Mouse (Mus musculus): ENCODE data around the gene Rab31. TPM values are rescaled to one million over a fixed set of nuclear protein-coding genes. Genes with fewer than 3 reads are reported as not detected.

Rab31 gene
- polyA plus RNA-seq, 1 experiment = 48.9 TPM

DNA sequence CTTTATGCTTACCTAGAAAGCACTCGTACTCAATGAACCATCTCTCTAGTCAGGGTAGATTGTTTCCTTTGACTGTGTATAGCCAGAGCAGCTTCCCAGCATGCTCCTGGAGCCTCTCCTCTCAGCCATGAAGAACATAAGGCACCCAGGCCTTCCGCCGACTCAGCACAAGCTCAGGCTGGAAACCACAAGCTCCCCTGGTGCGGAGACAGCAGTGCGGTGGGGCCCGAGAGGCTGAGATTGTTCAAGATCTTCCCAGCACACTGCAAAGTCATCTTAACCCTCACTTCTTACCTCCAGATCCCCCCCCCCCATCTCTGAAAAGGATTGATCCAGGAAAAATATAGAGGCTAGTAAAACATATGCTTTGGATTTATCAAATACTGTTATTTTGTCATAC lies 122.0 kb downstream of the Rab31 start:
- 89% methylated on average over 6 of the region's 6 CpGs for WGBS
- TF ChIP-seq POLR2A (IDR thresholded peaks at IDR 0.05; ENCODE audit: borderline replicate concordance, extremely low read depth, low read depth, low read length) (no peak), CTCF (IDR thresholded peaks at IDR 0.05; ENCODE audit: insufficient read depth, low read length) (no peak)
- Histone ChIP-seq H3K4me1 (ENCODE audit: control insufficient read depth, insufficient read depth, low read length) (no peaks in the 10 kb centered on the region), H3K4me3 (replicated peaks; ENCODE audit: extremely low read depth, low read depth, low read length) (no peak overlapping the region)
- DNase-seq = no peak

GRCm38 (mm10) chr17:65649175-65649493 lies 123.4 kb downstream of the Rab31 start:
- 82% methylated on average over 2 of the region's 2 CpGs for WGBS
- TF ChIP-seq POLR2A (IDR thresholded peaks at IDR 0.05; ENCODE audit: borderline replicate concordance, extremely low read depth, low read depth, low read length) = no peak
- no peak for TF ChIP-seq CTCF (IDR thresholded peaks at IDR 0.05; ENCODE audit: insufficient read depth, low read length)
- no peak for DNase-seq
- Histone ChIP-seq H3K4me1 (ENCODE audit: control insufficient read depth, insufficient read depth, low read length) (no peaks in the 10 kb centered on the region), H3K4me3 (replicated peaks; ENCODE audit: extremely low read depth, low read depth, low read length) (no peak overlapping the region)

DNA sequence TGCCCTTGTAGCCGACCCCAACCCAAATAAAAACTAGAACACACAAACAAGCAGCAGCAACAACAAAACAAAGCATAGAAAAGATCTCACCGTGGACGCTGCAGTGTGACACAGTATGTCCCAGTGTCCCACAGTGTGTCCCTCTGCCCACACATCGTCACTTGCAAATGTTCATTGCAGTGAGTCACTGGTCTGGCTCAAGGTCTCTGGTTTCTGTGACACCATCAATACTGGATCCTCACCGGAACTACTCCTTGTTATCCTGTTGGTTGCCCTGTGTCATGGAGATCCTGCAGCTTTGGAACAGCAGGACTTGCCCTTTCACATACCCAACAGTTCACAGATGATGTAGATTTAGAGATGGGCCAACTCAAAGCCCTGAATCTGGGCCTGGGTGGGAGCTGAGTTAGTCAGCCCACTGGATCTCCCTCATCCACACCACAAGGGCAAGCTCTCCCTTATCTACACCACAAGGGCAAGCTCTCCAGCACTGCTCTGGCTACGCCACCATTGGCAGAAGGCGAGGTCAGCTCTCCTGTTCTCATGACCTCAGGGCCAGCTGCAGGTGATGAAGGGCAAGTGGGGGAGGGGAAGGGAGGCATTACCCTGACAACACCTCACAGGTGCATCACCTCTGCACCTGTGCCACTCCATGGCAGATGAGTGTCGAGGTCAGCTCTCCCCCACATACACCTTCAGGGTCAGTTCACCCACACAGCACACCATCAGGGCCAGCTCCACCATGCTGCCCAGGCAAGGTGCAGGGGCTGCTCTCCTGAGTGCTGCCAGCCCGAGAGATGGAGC lies 124.0 kb downstream of the Rab31 start:
- H3K4me1 ChIP-seq (ENCODE audit: control insufficient read depth, insufficient read depth, low read length) = no peaks in the 10 kb centered on the region
- TF ChIP-seq POLR2A (IDR thresholded peaks at IDR 0.05; ENCODE audit: borderline replicate concordance, extremely low read depth, low read depth, low read length) (no peak), CTCF (IDR thresholded peaks at IDR 0.05; ENCODE audit: insufficient read depth, low read length) (no peak)
- 80% methylated on average over 9 of the region's 9 CpGs for WGBS
- H3K4me3 ChIP-seq (replicated peaks; ENCODE audit: extremely low read depth, low read depth, low read length) = no peak overlapping the region
- no peak for DNase-seq

- DNase-seq = no peak
- H3K4me1 ChIP-seq (ENCODE audit: control insufficient read depth, insufficient read depth, low read length) = no peaks in the 10 kb centered on the region
- H3K4me3 ChIP-seq (replicated peaks; ENCODE audit: extremely low read depth, low read depth, low read length) = no peak overlapping the region
- TF ChIP-seq CTCF (IDR thresholded peaks at IDR 0.05; ENCODE audit: insufficient read depth, low read length) (no peak), POLR2A (IDR thresholded peaks at IDR 0.05; ENCODE audit: borderline replicate concordance, extremely low read depth, low read depth, low read length) (no peak)
- WGBS = 47% methylated on average over 5 of the region's 5 CpGs
Observed at GRCm38 (mm10) chr17:65647961-65648360, 124.6 kb downstream of the Rab31 start.

DNA sequence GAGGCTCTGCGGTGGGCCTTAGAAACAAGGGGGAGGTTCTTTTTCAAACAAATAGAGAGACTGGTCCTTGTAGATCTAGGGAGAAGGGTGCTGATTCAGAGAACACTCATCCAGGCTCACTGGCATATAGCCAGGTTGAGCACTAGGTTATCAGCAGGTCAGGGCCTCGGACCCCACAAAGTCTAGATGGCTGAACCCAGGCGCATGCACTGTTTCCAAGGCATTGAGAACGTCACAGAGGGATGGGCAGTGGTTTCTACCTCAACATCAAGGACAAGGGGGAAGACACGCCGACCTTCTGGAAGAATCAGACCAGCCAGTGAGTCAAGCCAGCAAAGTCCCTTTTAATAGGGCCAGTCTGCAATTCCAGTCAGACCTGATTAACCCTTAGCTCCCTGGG lies 125.3 kb downstream of the Rab31 start:
- peaks cover 5% of the 10 kb centered on the region for H3K4me1 ChIP-seq (ENCODE audit: control insufficient read depth, insufficient read depth, low read length)
- 76% methylated on average over 6 of the region's 6 CpGs for WGBS
- no peak overlapping the region for H3K4me3 ChIP-seq (replicated peaks; ENCODE audit: extremely low read depth, low read depth, low read length)
- DNase-seq = no peak
- TF ChIP-seq CTCF (IDR thresholded peaks at IDR 0.05; ENCODE audit: insufficient read depth, low read length) = no peak
- no peak for TF ChIP-seq POLR2A (IDR thresholded peaks at IDR 0.05; ENCODE audit: borderline replicate concordance, extremely low read depth, low read depth, low read length)

- no peak for DNase-seq
- 52% methylated on average over 5 of the region's 5 CpGs for WGBS
- TF ChIP-seq CTCF (IDR thresholded peaks at IDR 0.05; ENCODE audit: insufficient read depth, low read length) (no peak), POLR2A (IDR thresholded peaks at IDR 0.05; ENCODE audit: borderline replicate concordance, extremely low read depth, low read depth, low read length) (no peak)
- H3K4me1 ChIP-seq (ENCODE audit: control insufficient read depth, insufficient read depth, low read length) = peaks cover 6% of the 10 kb centered on the region
- no peak overlapping the region for H3K4me3 ChIP-seq (replicated peaks; ENCODE audit: extremely low read depth, low read depth, low read length)
Observed at GRCm38 (mm10) chr17:65643579-65643978, 129.0 kb downstream of the Rab31 start.

DNA sequence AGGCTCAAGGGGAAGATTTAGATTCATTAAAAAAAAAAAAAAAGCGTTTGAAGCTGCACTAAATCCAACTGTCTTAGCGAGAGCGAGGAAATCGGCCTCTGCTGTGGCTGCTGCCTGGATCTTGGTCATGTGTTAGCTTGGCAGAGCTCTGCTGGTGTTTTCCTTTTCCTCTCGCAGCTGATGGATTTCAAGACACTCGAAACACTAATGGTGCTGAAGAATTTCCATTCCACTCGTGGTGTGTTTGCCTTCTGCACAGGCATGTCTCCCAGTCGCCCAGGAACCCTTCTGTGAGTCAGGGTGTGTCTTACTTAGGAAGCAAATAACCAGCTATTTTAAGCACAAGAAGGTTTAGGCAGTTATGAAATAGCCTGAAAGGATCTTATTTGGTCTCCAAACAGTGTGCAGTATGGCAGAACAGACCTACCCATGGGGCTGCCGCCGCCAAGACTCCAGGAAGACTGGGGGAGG lies 129.5 kb downstream of the Rab31 start:
- no peak overlapping the region for H3K4me3 ChIP-seq (replicated peaks; ENCODE audit: extremely low read depth, low read depth, low read length)
- peaks cover 6% of the 10 kb centered on the region for H3K4me1 ChIP-seq (ENCODE audit: control insufficient read depth, insufficient read depth, low read length)
- whole genome bisulfite sequencing = 37% methylated on average over 10 of the region's 10 CpGs
- no peak for TF ChIP-seq CTCF (IDR thresholded peaks at IDR 0.05; ENCODE audit: insufficient read depth, low read length)
- DNase-seq = peak; percentile 63

DNA sequence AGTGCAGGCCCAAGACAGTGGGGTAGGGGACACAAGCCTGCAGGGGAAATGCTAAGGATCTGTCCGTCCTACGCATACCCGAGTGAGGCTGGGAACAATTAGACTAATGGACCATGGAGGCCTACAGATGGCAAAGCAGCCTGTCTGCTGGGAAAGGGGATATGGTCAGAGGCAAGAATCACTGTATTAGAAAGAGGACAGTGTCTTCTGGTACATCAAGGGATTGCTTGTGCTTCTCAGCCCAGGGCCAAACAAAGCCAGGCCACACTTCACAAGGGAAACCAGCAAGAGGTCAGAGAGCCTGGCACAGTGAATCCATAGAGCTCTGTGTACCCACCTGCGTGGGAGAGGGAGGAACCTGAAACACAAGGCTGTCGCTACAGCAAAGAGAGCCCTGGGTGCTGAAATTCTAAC lies 130.0 kb downstream of the Rab31 start:
- 79% methylated on average over 5 of the region's 5 CpGs for WGBS
- peaks cover 6% of the 10 kb centered on the region for H3K4me1 ChIP-seq (ENCODE audit: control insufficient read depth, insufficient read depth, low read length)
- TF ChIP-seq POLR2A (IDR thresholded peaks at IDR 0.05; ENCODE audit: borderline replicate concordance, extremely low read depth, low read depth, low read length) (no peak), CTCF (IDR thresholded peaks at IDR 0.05; ENCODE audit: insufficient read depth, low read length) (no peak)
- DNase-seq = no peak
- H3K4me3 ChIP-seq (replicated peaks; ENCODE audit: extremely low read depth, low read depth, low read length) = no peak overlapping the region

- peaks cover 6% of the 10 kb centered on the region for H3K4me1 ChIP-seq (ENCODE audit: control insufficient read depth, insufficient read depth, low read length)
- WGBS = 87% methylated on average over 11 of the region's 11 CpGs
- TF ChIP-seq CTCF (IDR thresholded peaks at IDR 0.05; ENCODE audit: insufficient read depth, low read length) = no peak
- no peak for TF ChIP-seq POLR2A (IDR thresholded peaks at IDR 0.05; ENCODE audit: borderline replicate concordance, extremely low read depth, low read depth, low read length)
Observed at GRCm38 (mm10) chr17:65641734-65642218, 130.8 kb downstream of the Rab31 start, which contains the start of gene Txndc2. Txndc2 (minus strand) TSS chr17:65642168.

GRCm38 (mm10) chr17:65639144-65639543 lies 133.4 kb downstream of the Rab31 start:
- TF ChIP-seq POLR2A (IDR thresholded peaks at IDR 0.05; ENCODE audit: borderline replicate concordance, extremely low read depth, low read depth, low read length) (no peak), CTCF (IDR thresholded peaks at IDR 0.05; ENCODE audit: insufficient read depth, low read length) (no peak)
- 93% methylated on average over 1 of the region's 1 CpGs for WGBS
- DNase-seq = no peak

More at GRCm38 (mm10) chr17:65641734-65642218, 130.8 kb downstream of the Rab31 start, which contains the start of gene Txndc2:
- DNase-seq = no peak
- no peak within 1 kb of the TSS for H3K4me3 ChIP-seq (replicated peaks; ENCODE audit: extremely low read depth, low read depth, low read length)

More at GRCm38 (mm10) chr17:65639144-65639543, 133.4 kb downstream of the Rab31 start:
- no peak overlapping the region for H3K4me3 ChIP-seq (replicated peaks; ENCODE audit: extremely low read depth, low read depth, low read length)
- peaks cover 6% of the 10 kb centered on the region for H3K4me1 ChIP-seq (ENCODE audit: control insufficient read depth, insufficient read depth, low read length)

Data from lung, adult 2 months (tissue).